Mouse (Mus musculus) hindbrain, embryonic 12.5 days (tissue): ENCODE data around the gene Tmem213. TPM values are rescaled to one million over a fixed set of nuclear protein-coding genes. Genes with fewer than 3 reads are reported as not detected.

Experiments used
- ATAC-seq: fragments of 200-750 bp; cut with Nextera tagmentation; 2 replicates; pipeline ENCODE4 v1.8.0; 2017; ENCODE audit warnings: moderate TSS enrichment; ENCODE audit not compliant: low FRiP score
- H3K27ac ChIP-seq: fragments of 300-500 bp; sonication (generic); 2 replicates; pipeline ENCODE4 v1.5.1; 2016; ENCODE audit warnings: mild to moderate bottlenecking
- H3K27me3 ChIP-seq: fragments of 300-500 bp; sonication (generic); 2 replicates; pipeline ENCODE4 v1.6.1; 2016; ENCODE audit warnings: mild to moderate bottlenecking
- H3K36me3 ChIP-seq: fragments of 300-500 bp; sonication (generic); 2 replicates; pipeline ENCODE4 v1.6.1; 2016; ENCODE audit warnings: mild to moderate bottlenecking
- H3K4me1 ChIP-seq: fragments of 300-500 bp; sonication (generic); 2 replicates; pipeline ENCODE4 v1.6.1; 2016
- H3K4me2 ChIP-seq: fragments of 300-500 bp; sonication (generic); replicated peaks from 2 replicates; pipeline ENCODE4 v1.6.1; 2016; ENCODE audit warnings: mild to moderate bottlenecking
- H3K4me3 ChIP-seq: fragments of 300-500 bp; sonication (generic); 2 replicates; pipeline ENCODE4 v1.5.1; 2016; ENCODE audit warnings: mild to moderate bottlenecking
- H3K9ac ChIP-seq: fragments of 300-500 bp; sonication (generic); 2 replicates; pipeline ENCODE4 v1.6.1; 2016; ENCODE audit warnings: mild to moderate bottlenecking, moderate library complexity
- H3K9me3 ChIP-seq: fragments of 300-500 bp; sonication (generic); replicated peaks from 2 replicates; pipeline ENCODE4 v1.6.1; 2016; ENCODE audit warnings: mild to moderate bottlenecking
- WGBS: fragments of 180-500 bp; shearing (Covaris S2); methylation state at CpG from one replicate; pipeline ENCODE4 v1.1.7; 2016; 5-methylcytosine and 5-hydroxymethylcytosine counted together
- polyA plus RNA-seq: library from polyadenylated mRNA; unstranded; fragments of >200 nt; fragmentation: Nextera tagmentation; extraction: Ambion mirVana; gene quantifications from 2 replicates; pipeline ENCODE4 v1.2.1, GENCODE M21; 2016

The Tmem213 gene
- polyA plus RNA-seq, 1 experiment from 2014 or later = not detected

- peak; percentile 18; the same call in 1 of the 2 replicates for ATAC-seq
- Histone ChIP-seq H3K4me1 (peaks cover 44% of the 10 kb centered on the region), H3K9ac (no peak overlapping the region; the same call in 1 of the 2 replicates), H3K9me3 (no peaks in the 10 kb centered on the region), H3K36me3 (peaks cover 34% of the 10 kb centered on the region), H3K27ac (peak overlapping the region; percentile 66), H3K4me3 (no peak overlapping the region), H3K27me3 (no peaks in the 10 kb centered on the region), H3K4me2 (no peak overlapping the region)
- 71% methylated on average over 2 of the region's 2 CpGs for WGBS
These were observed 51.5 kb downstream of the Tmem213 start for GRCm38 (mm10) chr6:38160556-38160955.

- no peak for ATAC-seq
- Histone ChIP-seq H3K36me3 (peaks cover 32% of the 10 kb centered on the region), H3K4me3 (no peak overlapping the region), H3K9me3 (no peaks in the 10 kb centered on the region), H3K4me1 (peaks cover 40% of the 10 kb centered on the region), H3K27ac (0 out of 2 replicates have a peak overlapping the region, but pooled peaks have one; percentile 1), H3K27me3 (no peaks in the 10 kb centered on the region), H3K4me2 (no peak overlapping the region), H3K9ac (no peak overlapping the region)
- 38% methylated on average over 14 of the region's 14 CpGs for WGBS
These were observed 53.9 kb downstream of the Tmem213 start for GRCm38 (mm10) chr6:38162825-38163504.

GRCm38 (mm10) chr6:38164705-38165104 lies 55.6 kb downstream of the Tmem213 start:
- Histone ChIP-seq H3K4me1 (peaks cover 30% of the 10 kb centered on the region), H3K9ac (no peak overlapping the region), H3K27me3 (no peaks in the 10 kb centered on the region), H3K4me3 (no peak overlapping the region), H3K9me3 (no peaks in the 10 kb centered on the region), H3K36me3 (peaks cover 42% of the 10 kb centered on the region), H3K4me2 (no peak overlapping the region), H3K27ac (no peak overlapping the region)
- no peak for ATAC-seq
- 70% methylated on average over 6 of the region's 6 CpGs for WGBS

GRCm38 (mm10) chr6:38165385-38165784 lies 56.3 kb downstream of the Tmem213 start:
- no peaks in the 10 kb centered on the region for H3K27me3 ChIP-seq
- peaks cover 47% of the 10 kb centered on the region for H3K36me3 ChIP-seq
- 69% methylated on average over 6 of the region's 6 CpGs for WGBS
- no peaks in the 10 kb centered on the region for H3K9me3 ChIP-seq
- 0 out of 2 replicates have a peak overlapping the region, but pooled peaks have one; percentile 8 for H3K27ac ChIP-seq
- H3K4me2 ChIP-seq = no peak overlapping the region
- no peak overlapping the region for H3K9ac ChIP-seq
- no peak for ATAC-seq
- H3K4me1 ChIP-seq = peaks cover 26% of the 10 kb centered on the region
- H3K4me3 ChIP-seq = no peak overlapping the region

Other genes with a start within 250 kb of the Tmem213 start
- 36.7 and 37.8 TPM in 2 replicates for gene Trim24, start 238.4 kb upstream of the Tmem213 start, polyA plus RNA-seq
- 3.9 and 4.2 TPM in 2 replicates for gene Svopl, start 62.3 kb upstream of the Tmem213 start, polyA plus RNA-seq
- 0.10 TPM in 1 of 2 replicates, not detected in the other for gene Atp6v0a4, start 15.3 kb downstream of the Tmem213 start, polyA plus RNA-seq
- 13.9 and 14.3 TPM in 2 replicates for gene D630045J12Rik, start 144.8 kb downstream of the Tmem213 start, polyA plus RNA-seq
- 16.3 and 18.9 TPM in 2 replicates for gene Zc3hav1l, start 190.0 kb downstream of the Tmem213 start, polyA plus RNA-seq
- 1.9 and 2.3 TPM in 2 replicates for gene Zc3hav1, start 245.3 kb downstream of the Tmem213 start, polyA plus RNA-seq